Mouse (Mus musculus) mammary gland, adult 2 months (tissue): ENCODE measurements around the gene Olfr894. TPM values are rescaled to one million over a fixed set of nuclear protein-coding genes. Genes with fewer than 3 reads are reported as not detected.

Experiments used
- polyA plus RNA-seq: library from polyadenylated mRNA; depleted of rRNA; stranded (reverse); fragments of >200 nt; gene quantifications from 2 replicates; pipeline ENCODE4 v1.2.3, GENCODE M21; 2012; ENCODE audit warnings: low replicate concordance; rRNA removed

Olfr894 gene
- not detected in 2 replicates for polyA plus RNA-seq

GRCm38 (mm10) chr9:38217755-38218154 is at the start of gene Olfr894:
Olfr894 (plus strand) TSS chr9:38218055.

GRCm38 (mm10) chr9:38180721-38181120 is 37.1 kb upstream of the Olfr894 start, which contains the start of gene Olfr891:
Olfr891 (minus strand) TSS chr9:38180821.

GRCm38 (mm10) chr9:38208065-38208464 is 9.8 kb upstream of the Olfr894 start, which contains the start of gene Olfr893:
Olfr893 (plus strand) TSS chr9:38208365.

GRCm38 (mm10) chr9:38252474-38252873 is 34.6 kb downstream of the Olfr894 start, which contains the start of gene Olfr143:
Olfr143 (plus strand) TSS chr9:38252774.

GRCm38 (mm10) chr9:38267551-38267950 is 49.7 kb downstream of the Olfr894 start, which contains the start of gene Olfr895:
Olfr895 (plus strand) TSS chr9:38267851.

Other genes starting within 250 kb of the Olfr894 start
- not detected in 2 replicates for gene Olfr881, start 226.2 kb upstream of the Olfr894 start, polyA plus RNA-seq
- not detected in 2 replicates for gene Olfr883, start 192.2 kb upstream of the Olfr894 start, polyA plus RNA-seq
- gene Olfr884, start 171.5 kb upstream of the Olfr894 start, polyA plus RNA-seq = not detected in 2 replicates
- gene Olfr885, start 156.7 kb upstream of the Olfr894 start, polyA plus RNA-seq = not detected in 2 replicates
- gene Olfr887, start 134.0 kb upstream of the Olfr894 start, polyA plus RNA-seq = not detected in 2 replicates
- gene Olfr888, start 109.9 kb upstream of the Olfr894 start, polyA plus RNA-seq = not detected in 2 replicates
- gene Olfr889, start 102.9 kb upstream of the Olfr894 start, polyA plus RNA-seq = not detected in 2 replicates
- not detected in 2 replicates for gene Olfr890, start 75.5 kb upstream of the Olfr894 start, polyA plus RNA-seq
- gene Olfr891, start 37.2 kb upstream of the Olfr894 start, polyA plus RNA-seq = not detected in 2 replicates
- gene Olfr893, start 9.7 kb upstream of the Olfr894 start, polyA plus RNA-seq = not detected in 2 replicates
- gene Olfr143, start 34.7 kb downstream of the Olfr894 start, polyA plus RNA-seq = not detected in 2 replicates
- gene Olfr895, start 49.8 kb downstream of the Olfr894 start, polyA plus RNA-seq = not detected in 2 replicates
- gene Olfr896-ps1, start 73.1 kb downstream of the Olfr894 start, polyA plus RNA-seq = not detected in 2 replicates
- gene Olfr25, start 111.0 kb downstream of the Olfr894 start, polyA plus RNA-seq = not detected in 2 replicates
- not detected in 2 replicates for gene Olfr898, start 130.4 kb downstream of the Olfr894 start, polyA plus RNA-seq
- gene Olfr250, start 148.8 kb downstream of the Olfr894 start, polyA plus RNA-seq = not detected in 2 replicates
- gene Olfr251, start 159.0 kb downstream of the Olfr894 start, polyA plus RNA-seq = not detected in 2 replicates
- gene Olfr147, start 183.6 kb downstream of the Olfr894 start, polyA plus RNA-seq = not detected in 2 replicates
- not detected in 2 replicates for gene Olfr901, start 211.4 kb downstream of the Olfr894 start, polyA plus RNA-seq
- not detected in 2 replicates for gene Olfr902, start 229.6 kb downstream of the Olfr894 start, polyA plus RNA-seq
- not detected in 2 replicates for gene Olfr904, start 245.1 kb downstream of the Olfr894 start, polyA plus RNA-seq